Mouse (Mus musculus) spleen, postnatal 36 days (tissue): ENCODE measurements at regions not wholly inside any gene's neighbourhood (a gene's known extent, or its start where the extent isn't known, plus 50 kb on each side); places are given as distances from the start of the nearest gene placed in this dataset.

Experiments
- DNase-seq, 2 experiments: peaks; one replicate each; pipeline ENCODE4 v3.0.0; 2022; ENCODE audit warnings: low spot score in 2 of 2, mixed read lengths in 1 of 2

DNA sequence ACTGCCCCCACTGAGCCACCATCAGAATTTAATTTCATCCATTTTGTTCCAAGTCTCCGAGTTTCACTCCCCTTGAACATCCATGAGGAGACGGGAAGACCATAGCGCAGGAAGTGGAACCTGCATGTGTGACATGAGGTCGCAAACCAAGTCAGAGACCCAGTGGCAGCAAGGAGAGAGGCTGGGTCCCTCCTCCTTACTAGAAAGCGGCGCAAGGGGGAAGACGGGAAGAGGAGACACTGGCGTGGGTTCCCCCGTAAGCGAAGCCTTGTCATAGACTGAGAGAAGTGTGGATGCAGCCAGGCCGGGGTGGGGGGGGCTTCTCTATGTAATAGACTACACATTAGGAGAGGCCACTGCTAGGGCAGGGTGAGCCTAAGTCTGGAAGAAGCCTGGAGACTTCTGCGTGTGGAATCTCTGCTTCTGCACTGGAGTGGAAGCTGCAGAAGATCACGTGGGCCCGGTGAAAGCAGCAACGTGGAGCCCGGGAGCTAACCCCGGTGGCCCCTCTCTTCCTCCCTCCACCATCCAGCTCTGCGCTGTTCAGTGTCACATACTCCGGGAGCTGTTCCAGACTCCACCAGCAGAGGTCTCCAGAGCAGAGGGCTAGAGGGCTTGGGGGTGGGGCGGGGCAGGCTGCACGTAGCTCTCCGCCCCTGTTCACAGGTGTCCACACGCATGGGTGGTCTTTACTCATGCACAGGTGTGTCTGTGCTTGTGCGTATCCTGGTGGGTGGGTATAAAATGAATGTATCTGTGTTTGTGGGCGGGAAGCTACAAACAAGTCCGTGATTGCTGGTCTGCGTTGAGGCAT is 159.4 kb downstream of the Zfp36l2 start:
- peak; percentile 83 to 85 for DNase-seq

DNA sequence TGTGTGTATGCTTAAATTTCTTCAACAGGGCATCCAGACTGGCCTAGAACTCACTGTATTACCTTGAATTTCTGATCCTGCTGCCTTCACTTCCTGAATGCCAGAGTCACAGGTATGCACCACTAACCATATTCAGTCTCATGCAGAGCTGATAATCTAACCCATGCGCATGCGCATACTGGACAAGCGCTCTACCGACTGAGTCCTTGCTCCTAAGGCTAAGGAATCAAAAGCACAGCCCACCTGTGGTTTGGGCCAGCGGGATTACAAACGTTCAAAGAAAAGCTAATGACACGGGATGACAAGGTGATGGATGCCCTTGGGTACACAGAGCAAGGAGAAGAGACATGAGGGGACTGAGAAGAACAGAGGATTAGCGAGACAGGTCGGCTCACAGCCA is 160.5 kb downstream of the Zfp36l2 start:
- no peak for DNase-seq

- DNase-seq = peak in 1 of 2 experiments; percentile 19
Measured at GRCm38 (mm10) chr17:84026110-84026509, 161.6 kb downstream of the Zfp36l2 start.

GRCm38 (mm10) chr17:84022358-84022757 is 165.4 kb downstream of the Zfp36l2 start:
- no peak for DNase-seq

DNA sequence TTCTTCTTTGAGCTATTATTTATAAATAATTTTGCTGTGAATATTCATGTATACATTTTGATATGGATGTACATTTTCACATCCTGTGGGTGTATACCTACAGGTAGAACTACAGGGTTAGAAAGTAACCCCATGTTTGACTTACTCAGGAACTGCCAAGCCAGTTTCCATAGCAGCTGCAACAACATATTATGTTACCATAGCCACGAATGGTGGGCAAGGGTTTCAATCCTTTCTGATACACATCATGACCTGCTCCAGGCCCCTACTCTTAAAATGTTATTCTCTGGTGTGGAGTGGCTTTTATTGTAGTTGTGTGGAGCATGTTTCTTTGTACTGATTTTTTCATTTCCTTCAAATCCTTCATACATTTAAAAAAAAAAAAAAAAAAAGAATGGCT is 168.9 kb downstream of the Zfp36l2 start:
- no peak for DNase-seq

DNA sequence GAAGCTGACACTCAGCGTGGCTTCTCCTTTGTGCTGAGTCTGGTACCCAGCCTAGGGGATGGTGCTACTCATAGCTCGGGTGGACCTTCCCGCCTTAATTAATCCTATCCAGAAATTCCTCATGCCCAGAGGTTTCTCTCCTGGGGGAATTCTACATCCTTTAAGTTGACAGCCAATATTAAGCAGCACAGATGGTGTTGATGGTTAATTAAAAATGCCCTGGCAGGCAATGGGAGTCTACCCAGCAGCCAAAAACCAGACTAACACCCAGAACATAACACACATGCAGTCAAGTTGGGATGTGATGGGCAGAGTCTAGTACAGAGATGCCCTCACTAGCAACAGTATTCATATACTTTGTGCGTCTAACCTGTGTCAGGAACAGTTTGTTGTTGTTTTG is 169.9 kb downstream of the Zfp36l2 start:
- no peak for DNase-seq

GRCm38 (mm10) chr17:84014287-84015039 is 166.7 kb upstream of the Haao start:
- no peak for DNase-seq

GRCm38 (mm10) chr17:84010492-84011060 is 162.8 kb upstream of the Haao start:
- DNase-seq = no peak

DNA sequence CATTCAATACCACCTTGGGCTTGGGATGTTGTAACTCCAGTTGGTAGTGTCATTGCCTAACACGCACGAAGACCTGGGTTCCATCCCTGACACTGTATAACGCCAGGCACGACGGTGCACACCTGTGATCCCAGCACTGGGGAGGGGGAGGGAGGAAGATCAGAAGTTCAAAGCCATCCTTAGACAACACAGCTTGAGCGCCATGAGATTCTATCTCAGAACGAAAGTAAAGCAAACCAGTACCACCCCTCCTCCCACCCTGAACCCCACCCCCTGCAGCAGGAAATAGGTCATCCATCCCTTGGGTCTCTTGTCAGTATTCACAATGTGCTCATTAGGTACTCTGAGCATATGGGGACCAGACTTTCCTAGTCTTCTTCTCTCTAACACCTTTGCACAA is 162.2 kb upstream of the Haao start:
- no peak for DNase-seq

GRCm38 (mm10) chr17:84009194-84009593 is 161.4 kb upstream of the Haao start:
- DNase-seq = no peak

- DNase-seq = no peak
Measured at GRCm38 (mm10) chr17:84008682-84009052, 160.9 kb upstream of the Haao start.

DNA sequence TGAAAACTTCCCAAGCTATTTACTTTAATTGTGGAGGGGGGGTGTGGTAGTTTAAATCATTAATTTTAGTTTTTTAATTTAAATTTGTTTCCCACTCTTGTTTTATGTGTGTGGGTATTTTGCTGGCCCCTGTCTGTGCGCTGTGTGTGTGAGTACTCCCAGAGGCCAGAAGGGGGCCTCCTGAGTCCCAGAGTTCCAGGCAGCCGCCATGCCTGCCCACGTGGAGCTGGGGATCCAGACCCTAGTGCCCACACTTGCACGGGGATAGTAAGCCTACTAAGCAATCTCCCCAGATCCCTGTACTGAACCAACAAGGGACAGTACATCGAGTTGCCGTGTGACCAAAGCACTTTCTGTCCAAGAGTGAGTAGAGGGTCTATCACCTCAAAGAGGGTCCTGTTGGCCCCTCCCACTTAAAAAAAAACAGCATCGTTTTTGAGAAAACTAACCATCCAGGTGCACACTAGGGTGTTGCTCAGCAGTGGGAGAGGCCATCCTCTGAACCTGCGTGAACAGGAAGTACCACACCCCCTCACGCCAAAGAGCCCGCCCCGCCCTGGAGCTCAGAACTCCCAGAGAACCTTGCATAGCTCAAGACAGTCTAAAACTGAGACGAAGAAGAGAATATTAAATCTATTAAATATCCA is 160.4 kb upstream of the Haao start:
- DNase-seq = no peak

- no peak for DNase-seq
Measured at GRCm38 (mm10) chr17:84006748-84007147, 159.0 kb upstream of the Haao start.

DNA sequence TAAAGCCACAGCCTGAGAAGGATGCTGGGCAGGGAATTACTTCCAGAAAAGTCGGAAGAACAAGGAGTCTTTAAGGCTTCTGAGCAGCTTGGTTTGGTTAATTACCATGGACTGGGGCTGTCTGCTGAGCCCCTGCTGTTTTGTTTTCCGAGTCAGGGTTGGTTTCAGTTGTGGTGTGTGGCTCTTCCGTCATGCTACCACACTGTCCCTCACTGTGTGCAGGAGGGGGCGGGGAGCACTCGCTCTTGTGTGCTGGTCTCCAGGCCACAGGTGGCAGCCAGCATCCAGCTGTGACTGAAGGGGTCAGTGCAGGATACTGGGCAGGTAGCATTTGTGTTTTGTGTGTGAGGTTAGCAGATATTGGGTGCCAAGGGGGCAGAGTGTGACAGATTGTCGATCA is 156.5 kb upstream of the Haao start:
- peak; percentile 71 to 72 for DNase-seq

GRCm38 (mm10) chr17:84003489-84004234 is 155.9 kb upstream of the Haao start:
- DNase-seq = no peak

- DNase-seq = no peak
Measured at GRCm38 (mm10) chr17:84002939-84003338, 155.2 kb upstream of the Haao start.

- no peak for DNase-seq
Measured at GRCm38 (mm10) chr17:84002327-84002726, 154.6 kb upstream of the Haao start.

DNA sequence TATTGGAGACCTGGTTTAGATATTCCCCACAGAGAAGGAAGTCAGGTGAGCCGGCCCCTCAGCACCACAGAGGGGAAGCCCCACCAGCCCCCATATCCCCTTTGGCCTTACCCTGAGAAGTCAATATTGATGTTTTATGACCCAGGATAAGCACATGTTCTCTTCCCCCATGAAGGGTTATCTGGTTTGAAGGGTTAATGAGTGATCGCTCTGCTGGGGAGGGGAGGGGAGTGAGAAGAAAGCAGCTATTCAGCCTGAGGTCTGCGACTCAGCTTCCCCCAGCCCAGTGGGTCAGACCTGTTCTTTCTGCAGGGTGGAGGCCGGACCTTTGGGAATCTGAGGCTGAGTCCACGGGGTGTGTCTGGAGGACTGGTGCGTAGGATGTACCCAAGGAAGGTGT is 152.4 kb upstream of the Haao start:
- no peak for DNase-seq

- DNase-seq = no peak
Measured at GRCm38 (mm10) chr17:83998972-83999545, 151.3 kb upstream of the Haao start.

- DNase-seq = no peak
Measured at GRCm38 (mm10) chr17:83998341-83998740, 150.6 kb upstream of the Haao start.

- DNase-seq = peak; percentile 63 to 65
Measured at GRCm38 (mm10) chr17:83997778-83998177, 150.0 kb upstream of the Haao start.
